Mouse (Mus musculus): ENCODE data around the gene Ccdc7a. TPM values are rescaled to one million over a fixed set of nuclear protein-coding genes. Genes with fewer than 3 reads are reported as not detected.

Ccdc7a gene
- polyA plus RNA-seq, 1 experiment from 2014 or later: not detected

- Histone ChIP-seq H3K4me2 (replicated peaks) (peak overlapping the region; percentile 72), H3K9me3 (no peaks in the 10 kb centered on the region), H3K9ac (peak overlapping the region; percentile 95), H3K4me3 (peak overlapping the region; percentile 84), H3K27ac (peak overlapping the region; percentile 98), H3K27me3 (replicated peaks) (no peaks in the 10 kb centered on the region), H3K4me1 (peaks cover 14% of the 10 kb centered on the region), H3K36me3 (no peaks in the 10 kb centered on the region)
- WGBS: 11% methylated on average over 25 of the region's 25 CpGs
- peak; percentile 70 for ATAC-seq (ENCODE audit: low FRiP score, low read depth)
Measured at GRCm38 (mm10) chr8:128684609-128685506, 380.5 kb downstream of the Ccdc7a start.

Other genes with a start within 250 kb of the Ccdc7a start
- not detected in 2 replicates for gene Ccdc7b, start 1.6 kb upstream of the Ccdc7a start, polyA plus RNA-seq (2016; fragmentation: Nextera tagmentation; extraction: Ambion mirVana)
- not detected in 2 replicates for gene Gm10999, start 66.1 kb upstream of the Ccdc7a start, polyA plus RNA-seq (2016; fragmentation: Nextera tagmentation; extraction: Ambion mirVana)
- 22.3 and 24.2 TPM in 2 replicates for gene 2610044O15Rik8, start 168.9 kb upstream of the Ccdc7a start, polyA plus RNA-seq (2016; fragmentation: Nextera tagmentation; extraction: Ambion mirVana)